Mouse (Mus musculus) neural tube, embryonic 15.5 days (tissue): ENCODE measurements around the gene Rnf220. TPM values are rescaled to one million over a fixed set of nuclear protein-coding genes. Genes with fewer than 3 reads are reported as not detected.

ENCODE experiments used
- ATAC-seq: fragments of 200-750 bp; cut with Nextera tagmentation; 2 replicates; pipeline ENCODE4 v1.8.0; 2017; ENCODE audit warnings: mild to moderate bottlenecking, moderate TSS enrichment, moderate library complexity; ENCODE audit not compliant: low FRiP score
- H3K27ac ChIP-seq: fragments of 300-500 bp; sonication (generic); replicated peaks from 2 replicates; pipeline ENCODE4 v1.5.1; 2015; ENCODE audit warnings: mild to moderate bottlenecking, inconsistent platforms
- H3K27me3 ChIP-seq: fragments of 300-500 bp; sonication (generic); replicated peaks from 2 replicates; pipeline ENCODE4 v1.6.1; 2015; ENCODE audit warnings: inconsistent platforms
- H3K36me3 ChIP-seq: fragments of 300-500 bp; sonication (generic); 2 replicates; pipeline ENCODE4 v1.6.1; 2015; ENCODE audit warnings: inconsistent platforms
- H3K4me1 ChIP-seq: fragments of 300-500 bp; sonication (generic); 2 replicates; pipeline ENCODE4 v1.6.1; 2015; ENCODE audit warnings: inconsistent platforms
- H3K4me2 ChIP-seq: fragments of 300-500 bp; sonication (generic); 2 replicates; pipeline ENCODE4 v1.6.1; 2015; ENCODE audit warnings: inconsistent platforms, mild to moderate bottlenecking, moderate library complexity
- H3K4me3 ChIP-seq: fragments of 300-500 bp; sonication (generic); replicated peaks from 2 replicates; pipeline ENCODE4 v1.5.1; 2015; ENCODE audit warnings: mild to moderate bottlenecking, inconsistent platforms
- H3K9ac ChIP-seq: fragments of 300-500 bp; sonication (generic); replicated peaks from 2 replicates; pipeline ENCODE4 v1.6.1; 2015; ENCODE audit warnings: mild to moderate bottlenecking, inconsistent platforms
- H3K9me3 ChIP-seq: fragments of 300-500 bp; sonication (generic); replicated peaks from 2 replicates; pipeline ENCODE4 v1.6.1; 2016; ENCODE audit warnings: inconsistent platforms
- WGBS: fragments of 180-500 bp; shearing (Covaris S2); methylation state at CpG from one replicate; pipeline ENCODE4 v1.1.7; 2015; ENCODE audit warnings: mixed read lengths; 5-methylcytosine and 5-hydroxymethylcytosine counted together
- polyA plus RNA-seq: library from polyadenylated mRNA; unstranded; fragments of >200 nt; fragmentation: Nextera tagmentation; extraction: Ambion mirVana; gene quantifications from 2 replicates; pipeline ENCODE4 v1.2.1, GENCODE M21; 2015

The Rnf220 gene
- polyA plus RNA-seq, 1 experiment from 2014 or later: 95.8 TPM

DNA sequence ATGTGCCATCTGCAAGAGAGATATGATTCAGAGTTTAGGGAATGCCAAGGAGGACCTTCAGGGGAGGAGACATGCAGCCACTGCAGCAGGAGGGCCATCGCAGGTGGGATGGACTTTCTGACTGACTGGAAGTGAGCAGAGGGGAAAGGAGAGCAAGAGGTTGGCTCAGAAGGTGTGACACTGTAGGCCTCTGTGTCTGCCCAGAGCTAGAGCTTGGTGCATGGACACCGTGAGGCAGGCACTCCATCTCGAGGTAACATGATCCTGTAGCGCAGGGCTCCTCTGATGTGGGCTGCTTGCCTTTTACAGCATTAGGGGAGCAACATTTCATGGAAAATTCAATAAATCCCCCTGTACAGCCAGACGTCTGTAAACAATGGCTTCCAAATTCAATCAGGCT is 126.5 kb downstream of the Rnf220 start:
- WGBS: 53% methylated on average over 5 of the region's 5 CpGs
- no peak overlapping the region for H3K9ac ChIP-seq
- ATAC-seq: no peak
- no peak overlapping the region for H3K4me2 ChIP-seq
- H3K4me1 ChIP-seq: peaks cover 31% of the 10 kb centered on the region
- no peaks in the 10 kb centered on the region for H3K9me3 ChIP-seq
- no peak overlapping the region for H3K27ac ChIP-seq
- peaks cover 87% of the 10 kb centered on the region for H3K27me3 ChIP-seq
- no peaks in the 10 kb centered on the region for H3K36me3 ChIP-seq
- no peak overlapping the region for H3K4me3 ChIP-seq

DNA sequence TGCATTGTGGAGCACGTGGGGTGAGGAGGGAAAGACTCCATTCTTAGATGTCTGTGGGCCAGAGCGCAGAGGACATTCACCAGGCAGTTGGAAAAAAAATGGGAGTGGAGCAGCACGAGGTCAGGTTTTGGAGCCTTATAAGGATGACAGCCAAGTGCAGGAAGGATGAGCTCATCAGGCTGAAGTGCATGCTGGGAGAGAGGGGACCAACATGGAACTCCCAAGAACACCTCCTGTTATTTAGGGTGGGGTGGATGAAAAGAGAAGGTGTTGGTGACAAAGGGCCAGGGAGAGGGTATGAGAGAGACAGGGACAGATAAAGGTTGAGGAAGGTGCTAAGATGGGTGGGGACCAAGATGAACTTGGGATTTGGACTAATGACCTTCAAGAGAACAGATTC is 127.3 kb downstream of the Rnf220 start:
- H3K4me1 ChIP-seq: peaks cover 29% of the 10 kb centered on the region
- H3K9me3 ChIP-seq: no peaks in the 10 kb centered on the region
- ATAC-seq: no peak
- H3K27ac ChIP-seq: no peak overlapping the region
- 84% methylated on average over 3 of the region's 3 CpGs for WGBS
- H3K4me2 ChIP-seq: no peak overlapping the region
- no peaks in the 10 kb centered on the region for H3K36me3 ChIP-seq
- H3K27me3 ChIP-seq: peaks cover 87% of the 10 kb centered on the region
- H3K4me3 ChIP-seq: no peak overlapping the region
- no peak overlapping the region for H3K9ac ChIP-seq

DNA sequence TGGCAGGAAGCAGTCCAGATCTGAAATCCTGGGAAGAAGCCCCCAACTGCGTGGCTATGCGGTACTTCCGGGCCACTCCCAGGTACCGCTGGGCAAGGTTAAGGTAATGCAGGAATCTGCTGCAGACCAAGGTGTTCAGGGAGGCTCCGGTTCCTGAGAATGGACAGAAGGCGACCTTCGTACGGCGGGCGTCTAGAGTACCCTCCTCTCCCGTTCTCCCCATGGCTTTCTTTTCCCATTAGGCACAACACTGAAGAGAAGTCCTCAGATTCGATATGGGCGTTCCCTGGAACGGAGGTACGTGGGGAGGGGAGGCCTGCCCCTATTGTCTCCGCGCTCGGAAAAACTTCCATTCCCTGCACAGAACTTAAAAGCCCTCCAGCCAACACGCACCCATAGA is 129.5 kb downstream of the Rnf220 start:
- 72% methylated on average over 19 of the region's 19 CpGs for WGBS
- H3K27ac ChIP-seq: no peak overlapping the region
- H3K4me1 ChIP-seq: peaks cover 9% of the 10 kb centered on the region; the same call in 1 of the 2 replicates
- H3K27me3 ChIP-seq: peaks cover 94% of the 10 kb centered on the region
- no peak overlapping the region for H3K4me3 ChIP-seq
- H3K36me3 ChIP-seq: no peaks in the 10 kb centered on the region
- no peak overlapping the region for H3K9ac ChIP-seq
- ATAC-seq: no peak
- no peak overlapping the region for H3K4me2 ChIP-seq
- no peaks in the 10 kb centered on the region for H3K9me3 ChIP-seq

DNA sequence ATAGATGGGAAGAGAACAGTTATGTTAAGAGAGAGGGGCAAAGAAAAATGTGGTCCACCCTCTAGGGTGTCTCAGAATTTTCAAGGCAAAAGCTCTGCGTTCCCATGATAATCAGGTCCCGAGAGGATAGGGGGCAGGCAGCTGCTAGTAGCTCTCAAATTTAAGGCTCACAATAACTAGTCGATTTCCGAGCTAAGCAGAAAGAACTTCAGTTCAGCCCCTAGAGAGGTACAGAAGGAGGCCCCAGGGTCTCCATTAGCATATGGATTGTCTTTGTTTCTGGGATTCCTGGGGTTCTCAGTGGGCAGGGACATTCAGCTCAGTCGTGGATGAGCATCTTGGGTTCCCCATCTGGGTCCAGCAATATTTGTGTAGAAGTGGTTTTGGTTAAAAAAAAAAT is 134.8 kb downstream of the Rnf220 start:
- ATAC-seq: no peak
- H3K27me3 ChIP-seq: peaks cover 85% of the 10 kb centered on the region
- H3K9ac ChIP-seq: no peak overlapping the region
- no peak overlapping the region for H3K4me3 ChIP-seq
- no peaks in the 10 kb centered on the region for H3K36me3 ChIP-seq
- H3K4me1 ChIP-seq: peaks cover 28% of the 10 kb centered on the region
- H3K27ac ChIP-seq: no peak overlapping the region
- H3K9me3 ChIP-seq: no peaks in the 10 kb centered on the region
- 11% methylated on average over 5 of the region's 5 CpGs for WGBS
- H3K4me2 ChIP-seq: no peak overlapping the region

GRCm38 (mm10) chr4:117361558-117361873 is 135.3 kb downstream of the Rnf220 start:
- 11% methylated on average over 7 of the region's 7 CpGs for WGBS
- Histone ChIP-seq H3K9me3 (no peaks in the 10 kb centered on the region), H3K4me3 (no peak overlapping the region), H3K9ac (no peak overlapping the region), H3K4me2 (no peak overlapping the region), H3K27me3 (peaks cover 85% of the 10 kb centered on the region), H3K27ac (no peak overlapping the region), H3K36me3 (no peaks in the 10 kb centered on the region), H3K4me1 (peaks cover 32% of the 10 kb centered on the region)
- ATAC-seq: no peak

DNA sequence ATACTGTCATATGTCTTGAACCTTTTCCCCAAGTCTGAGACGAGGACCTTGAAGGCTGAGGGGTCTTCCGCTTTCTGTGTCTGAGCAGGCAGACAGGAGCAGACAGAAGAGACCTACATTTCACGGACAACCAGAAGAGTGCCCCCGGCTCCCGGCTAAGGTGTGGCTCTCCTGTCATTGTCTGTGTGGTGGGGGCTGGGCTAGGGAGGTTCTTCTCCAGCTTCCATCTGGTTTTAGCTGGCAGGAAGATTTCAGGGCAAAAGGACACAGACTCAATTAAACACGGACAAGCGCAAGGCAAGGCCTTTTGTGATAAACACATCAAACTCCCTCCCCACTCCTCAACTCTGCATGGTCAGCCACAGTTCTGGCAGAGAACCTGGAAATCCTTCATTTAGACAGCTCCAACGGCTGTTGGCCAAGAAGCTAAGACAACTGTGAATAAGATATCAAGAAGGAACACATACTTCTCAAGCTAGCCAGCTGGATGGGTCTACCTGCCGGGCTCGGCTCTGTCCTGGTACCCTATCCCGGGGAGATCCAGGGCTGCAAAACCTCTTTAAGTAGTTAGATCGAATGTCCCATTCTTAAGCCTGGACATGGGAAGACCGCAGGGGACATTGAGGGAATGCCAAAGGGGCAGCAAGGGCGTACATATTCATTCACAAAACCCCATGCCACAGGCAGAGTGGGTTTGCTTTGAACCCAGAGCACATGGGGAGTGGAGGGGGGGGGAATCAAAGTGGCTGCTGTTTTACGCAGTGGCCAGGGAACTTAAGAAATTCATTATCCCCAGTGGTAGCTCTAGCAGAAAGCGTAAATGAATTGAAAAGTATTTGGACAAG is 135.9 kb downstream of the Rnf220 start:
- 42% methylated on average over 16 of the region's 16 CpGs for WGBS
- Histone ChIP-seq H3K36me3 (no peaks in the 10 kb centered on the region), H3K4me2 (no peak overlapping the region), H3K9ac (no peak overlapping the region), H3K4me1 (peaks cover 36% of the 10 kb centered on the region), H3K27me3 (peaks cover 87% of the 10 kb centered on the region), H3K9me3 (no peaks in the 10 kb centered on the region), H3K27ac (no peak overlapping the region), H3K4me3 (no peak overlapping the region)
- ATAC-seq: no peak

GRCm38 (mm10) chr4:117359803-117360382 is 137.0 kb downstream of the Rnf220 start:
- WGBS: 77% methylated on average over 17 of the region's 17 CpGs
- no peak overlapping the region for H3K4me3 ChIP-seq
- no peaks in the 10 kb centered on the region for H3K9me3 ChIP-seq
- peaks cover 39% of the 10 kb centered on the region for H3K4me1 ChIP-seq
- H3K27ac ChIP-seq: no peak overlapping the region
- H3K36me3 ChIP-seq: no peaks in the 10 kb centered on the region
- ATAC-seq: no peak
- H3K4me2 ChIP-seq: no peak overlapping the region
- no peak overlapping the region for H3K9ac ChIP-seq
- peaks cover 87% of the 10 kb centered on the region for H3K27me3 ChIP-seq

DNA sequence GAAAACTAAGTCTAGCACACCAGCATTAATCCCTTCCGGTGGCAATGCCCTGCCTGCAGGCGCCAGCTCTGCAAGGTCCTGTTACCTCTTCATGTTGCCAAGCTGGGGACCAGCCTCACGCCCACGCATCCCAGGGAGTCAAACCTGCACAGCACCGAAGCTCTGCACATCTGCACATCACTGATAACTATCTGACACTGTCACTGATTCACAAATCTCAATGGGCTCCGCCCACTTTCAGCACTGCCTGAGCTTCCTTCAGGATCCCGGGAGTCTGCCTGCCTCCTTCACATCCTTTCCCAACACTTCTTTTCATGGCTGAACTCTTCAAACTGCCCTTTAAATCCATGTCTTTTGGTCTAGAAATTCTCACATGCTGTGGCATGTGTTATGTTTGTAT is 138.9 kb downstream of the Rnf220 start:
- ATAC-seq: no peak
- Histone ChIP-seq H3K27me3 (peaks cover 87% of the 10 kb centered on the region), H3K36me3 (no peaks in the 10 kb centered on the region), H3K4me3 (no peak overlapping the region), H3K4me2 (no peak overlapping the region), H3K4me1 (peaks cover 45% of the 10 kb centered on the region), H3K9me3 (no peaks in the 10 kb centered on the region), H3K9ac (no peak overlapping the region), H3K27ac (no peak overlapping the region)
- 64% methylated on average over 7 of the region's 7 CpGs for WGBS

DNA sequence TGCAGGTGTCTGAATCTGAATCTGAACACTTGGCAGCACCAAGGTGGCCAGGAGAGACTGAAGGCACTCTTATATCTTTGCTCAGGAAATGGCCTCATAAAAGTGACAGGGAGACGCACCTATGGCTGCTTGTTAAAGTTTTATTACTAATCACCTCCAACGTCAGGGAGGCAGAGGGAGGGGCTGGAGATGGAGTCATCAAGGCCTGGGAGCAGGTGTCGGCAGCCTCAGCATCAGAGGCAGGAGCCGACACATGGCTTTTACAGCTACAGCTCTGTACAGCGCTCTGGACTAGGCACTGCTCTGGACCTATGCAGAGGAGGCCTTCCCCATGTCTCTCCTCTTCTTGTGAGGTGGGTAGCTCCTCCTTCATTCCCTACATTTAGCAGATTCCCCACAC is 139.7 kb downstream of the Rnf220 start:
- no peak overlapping the region for H3K27ac ChIP-seq
- H3K4me2 ChIP-seq: no peak overlapping the region
- H3K27me3 ChIP-seq: peaks cover 89% of the 10 kb centered on the region
- no peak for ATAC-seq
- no peaks in the 10 kb centered on the region for H3K36me3 ChIP-seq
- peaks cover 40% of the 10 kb centered on the region for H3K4me1 ChIP-seq
- H3K9ac ChIP-seq: no peak overlapping the region
- WGBS: 23% methylated on average over 5 of the region's 5 CpGs
- H3K9me3 ChIP-seq: no peaks in the 10 kb centered on the region
- H3K4me3 ChIP-seq: no peak overlapping the region

- peaks cover 94% of the 10 kb centered on the region for H3K27me3 ChIP-seq
- WGBS: 56% methylated on average over 2 of the region's 2 CpGs
- H3K4me2 ChIP-seq: no peak overlapping the region
- peaks cover 32% of the 10 kb centered on the region for H3K4me1 ChIP-seq
- H3K9me3 ChIP-seq: no peaks in the 10 kb centered on the region
- ATAC-seq: no peak
- no peak overlapping the region for H3K27ac ChIP-seq
- H3K9ac ChIP-seq: no peak overlapping the region
- no peak overlapping the region for H3K4me3 ChIP-seq
- no peaks in the 10 kb centered on the region for H3K36me3 ChIP-seq
Measured at GRCm38 (mm10) chr4:117356223-117356622, 140.6 kb downstream of the Rnf220 start.

GRCm38 (mm10) chr4:117354651-117355050 is 142.2 kb downstream of the Rnf220 start:
- Histone ChIP-seq H3K9me3 (no peaks in the 10 kb centered on the region), H3K4me2 (no peak overlapping the region), H3K4me3 (no peak overlapping the region), H3K4me1 (peaks cover 29% of the 10 kb centered on the region), H3K27me3 (peaks cover 91% of the 10 kb centered on the region), H3K27ac (no peak overlapping the region), H3K36me3 (no peaks in the 10 kb centered on the region), H3K9ac (no peak overlapping the region)
- no peak for ATAC-seq
- WGBS: 66% methylated on average over 6 of the region's 6 CpGs

DNA sequence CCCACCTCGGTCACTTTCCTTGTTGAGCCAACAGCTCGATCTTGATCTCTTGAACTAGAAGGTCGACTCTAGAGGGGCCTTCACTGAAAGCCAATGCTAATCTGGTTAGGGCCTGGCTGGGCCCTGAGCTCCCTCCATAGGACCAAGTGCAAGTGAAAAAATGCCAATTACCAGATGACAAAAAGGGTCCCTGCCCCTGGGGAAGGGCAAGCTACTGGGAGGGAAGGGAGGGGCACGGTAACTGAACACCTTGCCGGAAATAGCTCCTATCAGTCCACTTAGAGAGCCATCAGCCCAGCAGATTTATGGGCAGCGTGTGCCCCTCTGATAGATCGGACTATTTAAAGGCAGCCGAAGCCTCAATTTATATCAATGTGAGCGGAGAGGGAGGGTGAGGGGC is 143.9 kb downstream of the Rnf220 start:
- WGBS: 64% methylated on average over 9 of the region's 9 CpGs
- no peak overlapping the region for H3K4me2 ChIP-seq
- no peak overlapping the region for H3K9ac ChIP-seq
- H3K27me3 ChIP-seq: peaks cover 87% of the 10 kb centered on the region
- H3K36me3 ChIP-seq: no peaks in the 10 kb centered on the region
- H3K4me1 ChIP-seq: peaks cover 34% of the 10 kb centered on the region
- no peaks in the 10 kb centered on the region for H3K9me3 ChIP-seq
- ATAC-seq: no peak
- H3K27ac ChIP-seq: no peak overlapping the region
- no peak overlapping the region for H3K4me3 ChIP-seq
